Mouse (Mus musculus): ENCODE results near the gene Gpx8. TPM values are rescaled to one million over a fixed set of nuclear protein-coding genes. Genes with fewer than 3 reads are reported as not detected.

The Gpx8 gene
- polyA plus RNA-seq, 1 experiment from 2014 or later = 110 TPM

GRCm38 (mm10) chr13:113047018-113047417 lies 808 bp upstream of the Gpx8 start:
- peak; percentile 75 for ATAC-seq (ENCODE audit: low FRiP score)

GRCm38 (mm10) chr13:113045458-113046110 lies 626 bp downstream of the Gpx8 start:
- Histone ChIP-seq H3K4me1 (peaks cover 4% of the 10 kb centered on the region), H3K27me3 (no peaks in the 10 kb centered on the region), H3K9ac (peak overlapping the region; percentile 46), H3K9me3 (replicated peaks) (no peaks in the 10 kb centered on the region), H3K4me2 (replicated peaks) (peak overlapping the region; percentile 54), H3K27ac (no peak overlapping the region), H3K36me3 (no peaks in the 10 kb centered on the region), H3K4me3 (peak overlapping the region; percentile 47)
- no peak for ATAC-seq (ENCODE audit: low FRiP score)
- WGBS = 27% methylated on average over 18 of the region's 18 CpGs

More at GRCm38 (mm10) chr13:113047018-113047417, 808 bp upstream of the Gpx8 start:
- Histone ChIP-seq H3K9me3 (replicated peaks) (no peaks in the 10 kb centered on the region), H3K27me3 (no peaks in the 10 kb centered on the region), H3K4me1 (peaks cover 4% of the 10 kb centered on the region), H3K36me3 (no peaks in the 10 kb centered on the region), H3K4me3 (no peak overlapping the region), H3K9ac (no peak overlapping the region), H3K4me2 (replicated peaks) (no peak overlapping the region), H3K27ac (no peak overlapping the region)

- 81% methylated on average over 3 of the region's 3 CpGs for WGBS
- no peaks in the 10 kb centered on the region for H3K27me3 ChIP-seq
- H3K9me3 ChIP-seq (replicated peaks) = no peaks in the 10 kb centered on the region
- H3K4me1 ChIP-seq = peaks cover 4% of the 10 kb centered on the region
- H3K27ac ChIP-seq = no peak overlapping the region
- H3K4me2 ChIP-seq (replicated peaks) = peak overlapping the region; percentile 54
- H3K9ac ChIP-seq = no peak overlapping the region
- ATAC-seq (ENCODE audit: low FRiP score) = no peak
- no peaks in the 10 kb centered on the region for H3K36me3 ChIP-seq
- H3K4me3 ChIP-seq = peak overlapping the region; percentile 47
These were observed 1.3 kb downstream of the Gpx8 start for GRCm38 (mm10) chr13:113044876-113045275.

- Histone ChIP-seq H3K36me3 (no peaks in the 10 kb centered on the region), H3K4me3 (peak overlapping the region; percentile 51), H3K27me3 (peaks cover 39% of the 10 kb centered on the region), H3K4me1 (peaks cover 19% of the 10 kb centered on the region), H3K4me2 (replicated peaks) (peak overlapping the region; percentile 98), H3K9ac (no peak overlapping the region), H3K27ac (no peak overlapping the region), H3K9me3 (replicated peaks) (no peaks in the 10 kb centered on the region)
- 1% methylated on average over 4 of the region's 4 CpGs for WGBS
- peak; percentile 70 for ATAC-seq (ENCODE audit: low FRiP score)
These were observed 10.4 kb downstream of the Gpx8 start for GRCm38 (mm10) chr13:113035852-113036251.

GRCm38 (mm10) chr13:113034950-113035421 lies 11.2 kb downstream of the Gpx8 start, which contains the start of gene Cdc20b:
TSS of gene Cdc20b (plus strand) at chr13:113035111.
- peaks cover 19% of the 10 kb centered on the region for H3K4me1 ChIP-seq
- H3K9me3 ChIP-seq (replicated peaks) = no peaks in the 10 kb centered on the region
- peak within 1 kb of the TSS; percentile 51 for H3K4me3 ChIP-seq
- H3K4me2 ChIP-seq (replicated peaks) = peak within 1 kb of the TSS; percentile 98
- peaks cover 42% of the 10 kb centered on the region for H3K27me3 ChIP-seq
- H3K9ac ChIP-seq = peak within 1 kb of the TSS; percentile 59
- no peaks in the 10 kb centered on the region for H3K36me3 ChIP-seq
- WGBS = 0% methylated on average over 46 of the region's 46 CpGs
- ATAC-seq (ENCODE audit: low FRiP score) = 0 out of 2 replicates have a peak, but pooled peaks have one; percentile 17
- H3K27ac ChIP-seq = no peak within 1 kb of the TSS

- no peak overlapping the region for H3K9ac ChIP-seq
- no peak for ATAC-seq (ENCODE audit: low FRiP score)
- H3K4me3 ChIP-seq = peak overlapping the region; percentile 51
- 4% methylated on average over 11 of the region's 11 CpGs for WGBS
- peak overlapping the region; percentile 98 for H3K4me2 ChIP-seq (replicated peaks)
- no peak overlapping the region for H3K27ac ChIP-seq
- peaks cover 19% of the 10 kb centered on the region for H3K4me1 ChIP-seq
- peaks cover 47% of the 10 kb centered on the region for H3K27me3 ChIP-seq
- no peaks in the 10 kb centered on the region for H3K36me3 ChIP-seq
- no peaks in the 10 kb centered on the region for H3K9me3 ChIP-seq (replicated peaks)
These were observed 11.8 kb downstream of the Gpx8 start for GRCm38 (mm10) chr13:113034271-113034886.

- Histone ChIP-seq H3K36me3 (no peaks in the 10 kb centered on the region), H3K27ac (no peak overlapping the region), H3K9ac (no peak overlapping the region), H3K4me3 (no peak overlapping the region), H3K4me2 (replicated peaks) (no peak overlapping the region), H3K9me3 (replicated peaks) (no peaks in the 10 kb centered on the region), H3K27me3 (peaks cover 50% of the 10 kb centered on the region), H3K4me1 (peaks cover 19% of the 10 kb centered on the region)
- no peak for ATAC-seq (ENCODE audit: low FRiP score)
These were observed 13.4 kb downstream of the Gpx8 start for GRCm38 (mm10) chr13:113032831-113033230.

GRCm38 (mm10) chr13:113031792-113032571 lies 14.2 kb downstream of the Gpx8 start:
- WGBS = under 1% methylated on average over 40 of the region's 40 CpGs
- Histone ChIP-seq H3K4me3 (peak overlapping the region; percentile 55), H3K4me2 (replicated peaks) (peak overlapping the region; percentile 92), H3K36me3 (no peaks in the 10 kb centered on the region), H3K9ac (peak overlapping the region; percentile 67), H3K9me3 (replicated peaks) (no peaks in the 10 kb centered on the region), H3K27me3 (peaks cover 47% of the 10 kb centered on the region), H3K27ac (peak overlapping the region; percentile 72), H3K4me1 (peaks cover 19% of the 10 kb centered on the region)
- peak; percentile 67 for ATAC-seq (ENCODE audit: low FRiP score)

- Histone ChIP-seq H3K27ac (no peak overlapping the region), H3K4me1 (peaks cover 19% of the 10 kb centered on the region), H3K9ac (peak overlapping the region; percentile 67), H3K4me2 (replicated peaks) (peak overlapping the region; percentile 92), H3K4me3 (peak overlapping the region; percentile 55), H3K36me3 (no peaks in the 10 kb centered on the region), H3K27me3 (peaks cover 47% of the 10 kb centered on the region), H3K9me3 (replicated peaks) (no peaks in the 10 kb centered on the region)
- peak; percentile 13 for ATAC-seq (ENCODE audit: low FRiP score)
- under 1% methylated on average over 7 of the region's 7 CpGs for WGBS
These were observed 14.9 kb downstream of the Gpx8 start for GRCm38 (mm10) chr13:113031351-113031750.

- no peaks in the 10 kb centered on the region for H3K36me3 ChIP-seq
- H3K4me3 ChIP-seq = no peak overlapping the region
- H3K9me3 ChIP-seq (replicated peaks) = no peaks in the 10 kb centered on the region
- no peak overlapping the region for H3K9ac ChIP-seq
- no peak overlapping the region for H3K27ac ChIP-seq
- no peak overlapping the region for H3K4me2 ChIP-seq (replicated peaks)
- H3K4me1 ChIP-seq = no peaks in the 10 kb centered on the region
- 87% methylated on average over 17 of the region's 17 CpGs for WGBS
- peaks cover 2% of the 10 kb centered on the region; the same call in 1 of the 2 replicates for H3K27me3 ChIP-seq
- ATAC-seq (ENCODE audit: low FRiP score) = no peak
These were observed 22.7 kb downstream of the Gpx8 start for GRCm38 (mm10) chr13:113023274-113024143.

- Histone ChIP-seq H3K27ac (no peak overlapping the region), H3K9me3 (replicated peaks) (no peaks in the 10 kb centered on the region), H3K4me1 (no peaks in the 10 kb centered on the region), H3K4me2 (replicated peaks) (no peak overlapping the region), H3K4me3 (no peak overlapping the region), H3K36me3 (no peaks in the 10 kb centered on the region), H3K9ac (no peak overlapping the region), H3K27me3 (peaks cover 2% of the 10 kb centered on the region; the same call in 1 of the 2 replicates)
- ATAC-seq (ENCODE audit: low FRiP score) = no peak
- 73% methylated on average over 8 of the region's 8 CpGs for WGBS
These were observed 23.7 kb downstream of the Gpx8 start for GRCm38 (mm10) chr13:113022467-113022866.

Measured in hindbrain, embryonic 12.5 days (tissue).